Mouse (Mus musculus) frontal cortex, postnatal 36 days (tissue): ENCODE measurements around the gene Oprl1.

ENCODE experiments used
- DNase-seq, 2 experiments: peaks; one replicate each; pipeline ENCODE4 v3.0.0; 2022; ENCODE audit warnings: low spot score in 2 of 2

The Oprl1 gene

GRCm38 (mm10) chr2:181765251-181765650 lies 50.4 kb downstream of the Oprl1 start:
- DNase-seq: no peak

GRCm38 (mm10) chr2:181766672-181767557 lies 52.1 kb downstream of the Oprl1 start:
- DNase-seq: peak; percentile 31 to 43

GRCm38 (mm10) chr2:181768451-181768850 lies 53.6 kb downstream of the Oprl1 start:
- DNase-seq: no peak

GRCm38 (mm10) chr2:181769397-181769796 lies 54.6 kb downstream of the Oprl1 start:
- no peak for DNase-seq
